Comparison of ENCODE assay signal across 17 mouse cellular contexts in the genomic region with DNA sequence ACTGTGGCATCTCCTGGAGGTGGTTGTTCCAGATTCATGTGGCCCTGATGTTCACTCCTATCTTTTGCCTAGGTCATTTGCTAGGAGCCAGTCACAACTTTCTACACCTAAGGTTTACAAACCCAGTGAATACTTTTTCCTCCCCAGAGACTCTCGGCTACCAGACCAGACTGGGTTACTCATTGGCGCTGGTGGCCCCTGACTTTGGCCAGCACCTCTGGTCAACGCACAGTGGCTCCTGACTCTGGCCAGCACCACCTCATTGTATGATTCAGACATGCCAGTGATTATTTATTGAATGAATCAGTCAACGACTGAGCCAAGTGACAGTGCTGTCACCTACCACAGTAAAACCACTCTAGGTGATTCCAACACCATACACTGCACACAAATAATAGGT.
"Had no signal": no experiment of that assay in that cellular context is flagged by ENCODE, and none has a peak within 500 bp of the region (broad histone marks: within the 10 kb centered on the region; RNA-seq: fewer than 3 reads in every experiment).

No protein-coding gene starts in this region.

- H3K27me3 ChIP-seq: neural tube, embryonic 12.5 days; neural tube, embryonic 13.5 days; neural tube, embryonic 15.5 days; stomach, embryonic 15.5 days had no signal

- H3K4me1 ChIP-seq: neural tube, embryonic 12.5 days; neural tube, embryonic 13.5 days; stomach, embryonic 15.5 days had no signal

- H3K4me3 ChIP-seq: neural tube, embryonic 12.5 days; neural tube, embryonic 13.5 days; neural tube, embryonic 15.5 days; stomach, embryonic 15.5 days had no signal

- H3K36me3 ChIP-seq: neural tube, embryonic 12.5 days had no signal

- H3K27ac ChIP-seq: neural tube, embryonic 12.5 days; neural tube, embryonic 13.5 days; neural tube, embryonic 15.5 days; stomach, embryonic 15.5 days; stomach, postnatal 0 days had no signal

- H3K9me3 ChIP-seq: neural tube, embryonic 12.5 days; stomach, embryonic 15.5 days had no signal

- DNase-seq: retina, postnatal 1 day; right cerebral cortex, adult 18-20 months; right cerebral cortex, postnatal 14 days; right cerebral cortex, postnatal 25 days; right cerebral cortex, postnatal 4 days; spleen, adult 18-20 months; thymus, adult 18-20 months; thymus, adult 2 months; thymus, postnatal 14 days; thymus, postnatal 25 days; thymus, postnatal 36 days; thymus, postnatal 4 days had no signal
